Mouse (Mus musculus) spleen, adult 2 months (tissue): Measurements from ENCODE around the gene Vmac.

Experiments
- CTCF ChIP-seq: fragments of 200-500 bp; IDR thresholded peaks from 2 replicates; pipeline ENCODE4 v1.5.1; 2011; ENCODE audit warnings: mild to moderate bottlenecking, inconsistent platforms; ENCODE audit not compliant: insufficient read depth, insufficient read length, insufficient replicate concordance; ENCODE audit errors: extremely low read depth
- POLR2A ChIP-seq: fragments of 200-500 bp; IDR thresholded peaks from 2 replicates; pipeline ENCODE4 v1.6.1; 2011; ENCODE audit warnings: low read depth, low read length, inconsistent platforms

DNA sequence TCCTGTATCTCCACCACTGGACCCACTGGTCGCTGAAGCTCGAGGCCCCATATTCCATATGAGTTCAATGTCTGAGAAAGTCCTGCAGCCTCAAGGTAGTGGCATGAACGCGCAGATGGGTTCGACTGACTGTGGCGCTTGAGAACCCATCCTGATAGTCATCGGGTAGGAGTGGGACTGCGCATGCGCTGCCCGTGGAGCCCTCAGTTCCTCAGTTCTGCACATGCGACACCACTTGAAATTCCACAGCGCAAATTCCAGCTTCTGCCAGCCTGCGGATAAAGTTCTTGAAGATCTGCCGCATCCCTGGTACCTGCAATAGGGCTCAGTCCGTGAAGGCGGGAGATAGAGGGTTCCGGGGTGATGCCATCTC lies 23.0 kb upstream of the Vmac start:
- TF ChIP-seq POLR2A: no peak
- TF ChIP-seq CTCF: no peak
